Mouse (Mus musculus) adrenal gland, adult 18-20 months (tissue): ENCODE measurements around the gene Dus3l. TPM values are rescaled to one million over a fixed set of nuclear protein-coding genes. Genes with fewer than 3 reads are reported as not detected.

ENCODE experiments used
- DNase-seq, 2 experiments: peaks; one replicate each; pipeline ENCODE4 v3.0.0; 2021 to 2022; ENCODE audit warnings: low spot score in 2 of 2
- total RNA-seq, 2 experiments: library from RNA; stranded (reverse); gene quantifications; 1 replicate in 1 of 2; 2 replicates in 1 of 2; pipeline ENCODE4 v1.2.3; 2021

The Dus3l gene
- total RNA-seq, 2 experiments from 2014 or later, result 28.3 to 31.3 TPM

DNA sequence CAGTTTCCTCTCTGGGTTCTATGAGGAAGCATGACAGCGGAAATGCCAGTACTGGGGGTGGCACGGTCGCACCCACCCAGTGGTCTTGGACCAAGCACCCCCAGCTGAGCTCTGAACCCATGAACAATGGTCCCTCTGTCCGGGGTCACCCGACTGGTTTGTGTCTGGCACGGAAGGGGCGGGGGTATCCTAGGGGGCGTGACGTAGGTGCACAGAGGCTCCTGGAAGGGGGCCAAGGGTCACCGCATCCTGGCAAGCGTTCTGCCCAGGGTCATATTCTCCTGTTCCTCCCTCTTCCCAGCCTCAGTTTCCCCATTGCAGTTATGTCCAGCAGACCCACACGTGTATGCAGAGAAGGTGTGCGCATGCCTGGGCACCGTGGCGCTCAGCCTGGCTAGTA is 11.1 kb upstream of the Dus3l start:
- no peak for DNase-seq

DNA sequence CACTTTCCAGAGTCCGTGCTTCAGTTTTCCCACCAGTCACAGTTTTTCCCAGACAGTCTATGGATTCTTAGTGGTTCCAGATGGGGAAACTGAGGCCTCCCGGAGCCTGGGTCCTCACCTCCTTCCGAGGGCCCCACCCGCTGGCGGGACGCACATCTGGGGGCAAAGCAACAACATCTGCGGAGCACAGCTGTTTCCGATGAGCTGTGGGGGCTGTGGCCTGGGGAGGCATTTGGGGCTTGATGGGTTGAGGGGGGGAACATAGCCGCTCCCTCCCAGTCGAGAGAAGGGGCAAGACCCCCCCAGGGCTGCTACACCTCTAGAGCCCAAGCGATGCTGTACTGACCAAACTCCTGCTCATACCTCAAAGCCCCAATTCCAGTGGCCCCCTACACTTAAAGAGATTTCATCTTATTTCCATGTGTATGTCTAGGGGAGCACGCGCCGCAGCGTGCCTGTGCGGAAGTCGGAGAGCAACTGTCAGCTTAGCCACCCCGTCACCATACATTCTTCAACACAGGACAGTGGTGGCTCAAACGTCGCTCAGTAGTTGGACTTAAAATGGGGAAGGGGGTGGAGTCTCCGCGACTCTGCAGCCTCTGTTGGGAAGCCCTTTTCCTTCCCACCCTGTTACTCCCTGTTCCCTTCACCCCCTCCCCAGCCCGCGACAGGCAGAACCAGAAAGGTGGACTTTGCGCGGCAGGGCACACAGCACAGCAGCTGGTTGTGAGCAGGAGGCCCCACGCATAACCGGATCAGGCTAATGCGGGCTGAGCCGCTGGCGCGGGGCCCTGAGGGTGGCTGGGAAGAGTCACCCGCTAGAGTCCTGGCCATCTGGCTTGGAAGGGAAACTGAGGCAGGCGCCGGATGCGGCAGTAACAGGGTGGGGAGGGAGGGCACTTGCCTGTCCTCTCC is 10.0 kb upstream of the Dus3l start:
- no peak for DNase-seq

DNA sequence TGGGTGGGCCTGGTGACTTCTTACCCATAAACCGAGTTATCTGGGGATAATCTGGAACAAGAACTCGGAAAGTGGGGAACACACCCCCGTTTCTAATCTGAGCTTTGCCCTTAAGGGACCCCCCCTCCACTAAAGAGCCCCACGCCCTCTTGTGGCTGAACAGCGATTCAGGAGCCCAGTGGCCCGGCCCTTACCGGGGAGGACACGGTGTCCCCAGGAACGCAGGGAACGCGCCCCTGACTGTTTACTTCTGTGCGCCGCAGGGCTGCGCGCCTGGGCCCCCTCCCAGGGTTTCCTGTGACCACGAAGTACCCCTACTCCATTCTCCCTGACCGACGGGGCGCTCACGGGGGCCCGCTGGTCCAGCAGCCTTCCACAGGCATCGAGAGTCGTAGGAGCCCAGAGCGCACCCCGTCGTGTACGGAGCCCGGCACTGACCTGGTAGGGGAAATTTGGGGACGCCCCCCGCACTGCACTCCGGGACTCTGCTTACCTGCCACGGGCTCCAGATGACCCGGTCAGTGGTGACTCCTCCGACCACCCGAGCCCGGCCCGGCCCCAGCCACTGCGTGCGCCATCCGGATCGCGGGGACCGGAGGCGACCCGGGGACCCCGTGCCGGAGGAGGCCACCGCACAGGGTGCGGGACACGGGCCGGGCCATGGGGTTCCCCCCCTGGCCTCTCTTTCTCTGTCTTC is 7.7 kb upstream of the Dus3l start:
- DNase-seq, result peak in 1 of 2 experiments; percentile 41

DNA sequence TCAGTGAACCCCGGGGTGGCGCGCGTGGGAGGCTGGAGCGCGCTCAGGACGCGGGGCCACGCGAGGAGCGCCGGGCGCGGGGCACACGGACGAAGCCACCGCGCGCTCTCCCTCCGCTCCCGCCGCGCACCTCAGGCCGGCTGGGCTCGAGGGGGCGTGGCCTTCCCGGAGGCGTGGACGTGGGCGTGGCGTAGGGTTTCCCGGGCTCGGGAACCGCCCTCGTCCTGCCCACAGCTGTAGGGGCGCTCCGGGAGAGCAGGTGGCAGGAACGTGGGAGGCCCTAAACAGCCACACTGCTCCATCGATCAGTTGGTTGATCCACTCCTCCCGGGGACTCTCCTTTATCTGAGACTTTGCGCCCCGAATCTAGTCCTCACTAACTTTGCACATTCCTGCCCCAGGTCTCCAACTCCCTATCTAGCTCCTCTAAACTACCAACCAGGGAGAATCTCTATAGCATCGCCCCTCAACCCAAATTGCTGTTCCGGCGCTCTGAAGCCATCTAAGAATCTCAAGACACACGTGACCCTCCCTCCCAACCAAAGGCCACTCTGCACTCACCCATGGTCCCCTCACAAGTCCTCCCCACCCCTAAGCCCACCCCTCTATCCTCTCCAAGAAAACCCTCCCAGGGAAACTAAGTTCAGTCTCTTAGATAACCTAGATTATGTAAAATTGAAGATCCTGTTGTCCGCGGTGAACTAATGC is 7.0 kb upstream of the Dus3l start, which contains the start of gene Nrtn:
Gene Nrtn, minus strand, starts transcription at position 115 of the 708 bp plus-strand sequence.
- peak; percentile 89 to 92 for DNase-seq

DNA sequence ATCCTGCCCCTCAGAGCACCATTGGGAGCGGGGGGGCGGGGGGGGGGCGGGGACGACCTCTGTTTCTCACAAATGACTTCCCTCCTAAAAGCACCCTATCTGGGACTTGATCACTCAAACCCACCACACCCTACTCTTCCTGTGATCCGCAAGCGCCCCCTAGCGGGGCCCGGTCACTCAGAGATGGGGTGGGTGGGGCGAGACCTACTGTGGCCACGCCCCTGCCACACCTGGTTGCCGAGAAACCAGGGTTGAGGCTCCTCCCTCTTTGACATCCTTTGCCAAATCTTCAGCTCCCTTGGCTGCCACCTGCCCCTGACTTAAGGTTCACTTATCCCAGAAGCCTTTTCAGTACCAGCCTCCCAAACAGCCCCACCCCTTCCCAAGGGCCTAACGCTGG is 6.4 kb upstream of the Dus3l start:
- peak; percentile 60 to 64 for DNase-seq

DNA sequence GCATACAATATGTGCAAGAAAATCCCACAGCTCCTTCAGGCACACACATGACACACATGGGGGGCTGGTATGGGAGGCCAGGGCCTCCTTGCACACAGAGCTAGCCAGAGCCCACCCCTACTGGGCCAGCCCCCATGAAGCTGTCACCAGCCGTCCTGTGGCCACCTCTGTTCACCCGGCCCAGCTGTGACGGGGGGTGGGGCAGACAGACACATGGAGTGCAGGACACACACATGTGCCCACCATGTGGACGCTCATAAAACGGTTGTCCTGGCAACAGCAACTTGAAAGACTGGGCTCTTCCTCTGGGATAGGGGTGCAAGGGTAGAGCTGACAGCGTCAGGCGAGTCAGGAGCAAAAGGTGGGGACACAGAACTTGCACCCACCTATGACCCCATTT is 5.3 kb upstream of the Dus3l start:
- no peak for DNase-seq

DNA sequence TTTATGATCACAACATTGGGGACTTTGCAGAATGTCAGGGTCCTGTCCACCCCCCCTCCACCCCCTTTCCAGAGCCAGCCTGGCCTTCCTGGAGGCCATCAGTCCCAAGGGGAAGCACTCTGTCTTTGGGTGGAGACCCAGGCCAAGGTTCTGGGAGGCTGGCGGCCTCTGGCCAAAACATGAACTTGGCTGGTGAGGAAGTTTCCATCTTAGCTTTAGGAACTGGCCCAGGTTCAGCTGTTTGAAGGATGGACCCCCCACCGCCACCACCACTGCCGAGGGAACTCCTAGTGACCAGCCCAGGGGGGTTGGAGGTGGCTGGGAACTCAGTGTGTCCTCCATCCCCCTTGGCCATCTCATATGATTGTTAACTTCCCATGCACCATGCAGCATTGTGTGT is 3.5 kb upstream of the Dus3l start:
- no peak for DNase-seq

DNA sequence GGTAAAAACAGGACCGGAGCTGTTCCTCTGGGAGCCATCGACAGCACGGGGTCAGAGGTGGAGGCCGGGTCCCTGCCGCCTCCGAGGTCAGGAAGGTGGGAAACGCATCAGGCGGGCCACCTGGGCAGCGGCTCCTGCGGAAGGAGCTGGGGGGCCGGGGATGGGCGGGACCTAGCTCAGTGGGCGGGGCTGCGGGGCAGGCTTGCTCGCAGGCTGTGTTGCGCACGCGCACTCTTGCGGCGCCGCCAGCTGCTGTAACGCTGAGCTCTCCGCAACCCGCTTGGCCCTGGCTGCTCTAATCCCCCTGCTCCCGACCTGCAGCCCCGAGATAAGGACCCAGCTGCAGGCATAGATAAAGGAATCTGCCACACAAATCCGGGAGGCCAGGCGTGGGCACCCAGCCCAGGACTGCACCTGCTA is 2.6 kb upstream of the Dus3l start:
- DNase-seq, result peak; percentile 85 to 86

DNA sequence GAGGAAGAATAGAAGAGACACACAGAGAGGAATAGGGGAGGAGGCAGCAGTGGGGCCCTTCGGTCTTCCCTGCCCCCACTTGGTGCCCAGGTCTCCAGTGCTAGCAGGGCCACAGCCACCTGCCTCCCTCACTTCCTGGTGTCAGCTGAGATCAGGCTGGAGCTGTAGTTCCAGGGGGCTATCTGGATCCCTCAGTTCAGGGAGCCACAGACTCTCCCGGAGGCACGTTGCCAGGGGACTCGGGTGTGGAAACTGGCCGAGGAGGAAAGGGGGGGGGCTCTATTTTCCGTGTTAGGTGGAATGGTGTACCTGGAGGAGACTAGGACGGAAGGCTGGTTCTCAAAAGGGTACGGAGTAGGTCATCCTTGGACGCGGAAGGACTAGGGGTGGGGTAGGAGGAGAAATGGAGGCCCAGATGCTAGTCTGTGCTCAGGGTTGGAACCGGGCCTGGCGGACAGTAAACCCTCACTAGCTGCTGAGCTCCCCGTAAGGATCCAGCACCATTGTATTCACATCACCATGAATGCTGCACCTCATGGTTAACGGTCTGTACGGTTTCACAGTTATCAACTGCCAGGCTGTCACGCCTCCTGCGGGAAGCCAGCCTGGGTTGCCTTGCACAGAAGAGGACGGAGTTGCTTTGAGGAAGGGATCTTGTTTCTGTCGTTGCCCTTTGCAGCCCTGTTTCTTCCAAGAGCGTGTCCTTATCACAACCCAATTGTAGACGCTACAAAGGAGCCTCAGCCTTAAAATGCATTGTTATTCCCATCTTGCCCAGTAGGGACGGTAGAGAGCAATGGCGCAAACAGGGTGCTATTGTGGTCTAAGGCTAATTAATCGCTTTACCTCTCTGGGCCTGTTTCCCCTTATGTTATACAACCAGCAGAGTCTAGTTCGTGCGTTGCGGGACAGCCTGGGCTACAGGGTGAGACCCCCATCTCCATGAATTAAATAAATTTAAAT is 1.5 kb upstream of the Dus3l start:
- DNase-seq, result peak in 1 of 2 experiments; percentile 48

DNA sequence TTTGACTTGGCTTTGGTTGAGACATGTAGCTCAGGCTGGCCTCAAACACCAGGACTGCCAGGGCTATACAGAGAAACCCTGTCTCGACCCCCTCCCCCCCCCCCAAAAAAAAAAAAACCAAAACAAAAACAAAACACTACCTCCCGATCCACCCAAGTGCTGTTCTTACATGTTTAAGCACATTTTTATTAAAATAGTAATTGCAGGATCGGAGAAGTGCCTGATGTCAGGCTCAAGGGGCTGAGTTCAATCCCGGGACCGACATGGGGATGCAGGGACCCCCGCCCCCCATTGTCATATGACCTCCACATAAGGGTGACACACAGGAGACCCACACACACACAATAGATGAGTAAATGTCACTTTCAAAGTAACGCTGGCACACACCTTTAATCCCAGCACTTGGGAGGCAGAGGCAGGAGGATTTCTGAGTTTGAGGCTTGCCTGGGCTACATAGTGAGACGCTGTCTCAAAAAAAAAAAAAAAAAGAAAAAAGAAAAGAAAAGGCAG is 761 bp upstream of the Dus3l start:
- DNase-seq, result no peak

DNA sequence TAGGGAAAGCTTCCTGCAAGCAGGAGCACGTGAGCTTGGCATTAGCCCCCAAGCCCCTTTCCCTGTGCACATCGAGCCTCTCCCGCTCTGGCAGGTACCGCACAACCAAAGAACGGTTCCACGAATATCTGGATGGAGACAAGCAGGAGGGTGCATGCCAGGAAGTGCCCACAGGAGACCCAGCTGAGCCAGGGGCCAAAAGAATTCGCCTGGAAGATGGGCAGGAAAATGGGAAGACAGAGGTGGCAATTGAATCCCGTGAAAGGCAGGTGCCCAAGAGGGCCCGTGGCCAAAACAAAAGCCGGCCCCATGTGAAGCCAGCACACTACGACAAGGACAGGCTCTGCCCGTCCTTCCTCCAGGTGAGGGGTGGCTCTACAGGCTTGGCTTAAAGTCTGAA is 874 bp downstream of the Dus3l start:
- no peak for DNase-seq

DNA sequence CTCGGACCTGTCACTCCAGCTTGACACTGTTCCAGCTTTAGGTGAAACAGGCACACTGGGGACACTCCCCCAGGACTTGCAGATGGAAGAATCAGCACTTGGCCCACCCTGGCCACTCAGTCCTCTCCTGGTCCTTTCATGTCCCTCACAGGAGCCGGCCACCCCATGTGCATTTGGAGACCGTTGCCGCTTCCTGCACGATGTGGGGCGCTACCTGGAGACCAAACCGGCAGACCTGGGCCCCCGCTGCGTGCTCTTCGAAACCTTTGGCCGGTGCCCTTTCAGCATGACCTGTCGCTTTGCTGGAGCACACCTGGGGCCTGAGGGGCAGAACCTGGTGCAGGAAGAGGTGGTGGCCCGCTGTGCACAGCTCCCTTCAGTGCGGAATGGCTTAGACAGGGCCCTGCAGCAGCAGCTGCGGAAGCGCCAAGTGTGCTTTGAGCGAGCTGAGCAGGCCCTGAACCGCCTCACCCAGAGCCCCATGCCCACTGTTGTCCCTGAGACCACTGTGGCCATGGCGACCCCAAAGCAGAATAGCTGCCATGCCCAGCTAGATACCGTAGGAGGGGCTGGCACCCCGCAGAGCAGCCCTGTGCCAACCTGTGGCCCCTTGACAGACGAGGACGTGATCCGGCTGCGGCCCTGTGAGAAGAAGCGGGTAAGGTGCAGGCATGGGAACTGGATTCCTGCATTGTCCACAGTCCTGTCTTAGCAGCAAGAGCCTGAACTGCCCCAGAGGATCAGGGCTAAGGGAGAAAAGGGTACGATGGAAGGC is 2.3 kb downstream of the Dus3l start:
- no peak for DNase-seq

DNA sequence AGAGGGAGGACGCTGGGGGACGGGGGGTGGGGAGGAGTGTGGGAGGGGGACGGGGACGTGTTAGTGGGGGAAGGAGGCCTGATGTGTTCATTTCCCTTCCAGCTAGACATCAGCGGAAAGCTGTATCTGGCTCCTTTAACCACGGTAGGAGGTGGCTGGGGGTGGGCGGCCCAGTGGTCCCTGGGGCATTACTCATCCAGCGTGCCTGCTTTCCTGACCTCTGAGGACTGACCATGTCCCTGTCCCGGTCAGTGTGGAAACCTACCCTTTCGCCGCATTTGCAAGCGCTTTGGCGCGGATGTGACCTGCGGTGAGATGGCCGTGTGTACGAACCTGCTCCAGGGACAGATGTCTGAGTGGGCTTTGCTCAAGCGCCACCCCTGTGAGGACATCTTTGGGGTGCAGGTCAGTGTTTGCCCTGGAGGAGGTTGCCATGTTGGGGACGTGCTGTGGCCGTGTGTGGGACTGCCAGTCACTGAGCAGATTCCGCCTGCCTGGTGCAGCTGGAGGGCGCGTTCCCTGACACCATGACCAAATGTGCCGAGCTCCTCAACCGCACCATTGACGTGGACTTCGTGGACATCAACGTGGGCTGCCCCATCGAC is 3.1 kb downstream of the Dus3l start:
- DNase-seq, result no peak

DNA sequence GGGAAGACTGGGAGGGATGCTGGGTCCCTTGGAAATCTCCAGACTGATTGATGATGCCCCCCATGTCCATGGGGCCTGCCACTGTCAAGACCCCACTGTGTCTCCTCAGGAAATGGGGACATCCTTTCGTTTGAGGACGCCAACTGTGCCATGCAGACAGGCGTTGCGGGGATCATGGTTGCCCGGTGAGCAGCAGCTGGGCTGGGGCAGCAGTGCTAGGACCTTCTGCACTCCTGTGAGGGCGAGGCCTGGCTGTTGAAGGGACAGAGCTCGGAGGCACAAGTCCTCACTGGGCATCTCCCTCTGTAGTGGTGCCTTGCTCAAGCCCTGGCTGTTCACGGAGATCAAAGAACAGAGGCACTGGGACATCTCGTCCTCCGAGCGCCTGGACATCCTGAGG is 4.4 kb downstream of the Dus3l start:
- DNase-seq, result no peak

DNA sequence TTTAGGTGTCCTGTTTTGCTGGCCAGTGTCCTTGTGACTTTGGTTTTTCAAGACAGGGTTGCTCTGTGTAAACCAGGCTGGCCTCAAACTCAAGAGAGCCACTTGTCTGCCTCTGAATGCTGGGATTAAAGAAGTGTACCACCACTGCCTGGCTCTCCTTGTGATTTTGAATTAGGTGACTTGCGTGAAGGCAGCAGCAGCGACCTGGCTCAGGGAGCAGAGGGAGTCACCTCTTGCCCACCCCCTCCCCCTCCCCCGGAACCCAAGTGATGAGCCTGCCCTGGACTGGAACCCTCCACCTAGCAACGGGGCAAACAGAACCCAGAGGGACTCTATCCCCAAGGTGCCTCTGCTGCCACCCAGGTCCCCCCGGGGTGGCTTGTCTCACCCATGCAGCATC is 5.4 kb downstream of the Dus3l start, which contains the start of gene Prr22:
Gene Prr22, plus strand, starts transcription at position 301 of the 400 bp plus-strand sequence.
- no peak for DNase-seq

DNA sequence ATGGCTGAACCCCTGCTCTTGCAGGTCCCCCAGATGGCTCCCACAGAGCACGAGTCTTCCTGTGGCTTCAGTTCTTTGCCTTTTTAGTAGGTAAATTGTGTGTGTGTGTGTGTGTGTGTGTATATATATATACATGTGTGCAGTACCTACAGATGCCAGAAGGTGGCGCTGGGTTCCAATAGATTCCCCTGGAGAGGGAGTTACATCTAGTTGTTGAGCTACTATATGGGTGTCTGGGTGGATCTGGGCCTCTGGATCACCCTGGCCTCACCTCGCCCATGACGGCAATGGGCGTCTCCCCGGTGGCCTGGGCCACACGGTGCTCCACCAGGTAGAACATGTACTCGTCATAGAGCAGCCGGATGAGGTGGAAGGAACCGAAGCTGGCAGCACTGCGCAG is 13.0 kb downstream of the Dus3l start:
- DNase-seq, result no peak

DNA sequence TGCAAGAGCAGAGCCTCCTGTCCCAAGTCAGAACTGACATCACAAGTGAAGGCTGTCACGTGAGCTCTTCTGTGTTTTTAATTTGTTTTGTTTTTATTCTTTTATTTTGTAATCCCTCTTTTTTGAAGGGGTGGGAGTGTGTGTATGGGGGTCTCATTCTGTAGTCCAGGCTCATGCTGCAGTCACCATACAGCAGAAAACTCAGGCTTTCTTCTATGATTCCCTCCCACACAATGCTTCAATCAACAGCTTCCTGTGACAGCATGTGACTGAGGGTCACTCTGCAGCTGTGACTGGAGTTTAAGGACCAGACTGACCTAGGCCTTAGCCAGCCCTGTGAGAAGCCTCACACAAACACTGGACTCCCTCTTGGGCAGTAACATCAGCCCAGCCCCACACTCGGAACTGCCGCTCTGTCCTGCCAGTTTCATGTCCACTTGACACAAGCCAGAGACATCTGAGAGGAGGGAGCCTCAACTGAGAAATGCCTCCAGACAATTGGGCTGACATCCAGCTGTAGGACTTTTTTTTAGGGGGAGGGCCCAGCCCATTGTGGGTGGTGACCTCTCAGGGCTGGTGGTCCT is 14.3 kb downstream of the Dus3l start:
- DNase-seq, result no peak

DNA sequence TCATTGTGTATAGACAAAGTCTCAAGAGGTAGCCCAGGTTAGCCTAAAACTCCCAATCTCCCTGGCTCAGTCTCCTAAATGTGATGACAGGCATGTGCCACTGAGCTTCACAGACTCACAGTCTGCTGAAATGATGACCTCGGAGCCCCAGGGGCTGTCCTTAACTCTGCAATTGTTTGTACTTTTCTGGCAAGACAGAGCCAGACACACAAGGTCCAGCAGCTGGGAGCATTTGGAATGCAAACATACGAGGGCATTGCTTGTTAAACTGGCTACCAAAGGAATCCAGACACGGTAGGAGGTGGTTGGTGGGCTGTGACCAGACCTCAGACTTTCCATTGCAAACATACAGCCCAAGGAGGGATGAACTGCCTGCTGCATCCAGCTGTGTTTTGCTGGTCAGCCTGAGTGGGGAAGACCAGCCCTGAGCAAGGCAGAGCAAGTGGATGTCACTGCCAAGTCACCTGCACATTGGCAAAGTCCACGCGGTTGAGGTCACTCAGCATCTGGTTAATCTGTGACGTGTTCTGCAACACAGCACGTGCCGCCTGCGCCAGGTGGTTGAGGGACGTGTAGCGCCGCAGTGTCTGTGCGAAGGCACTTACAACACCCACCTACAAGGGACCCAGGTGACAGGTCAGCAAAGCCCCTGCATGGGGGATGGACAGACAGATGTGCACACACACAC is 15.9 kb downstream of the Dus3l start:
- no peak for DNase-seq
